Mouse (Mus musculus) frontal cortex, adult (tissue): ENCODE results near the gene Ppa1.
"Not testable (repeated sequence)": the region's sequence is repeated elsewhere in the genome, so short reads cannot be mapped to it uniquely, and the experiment has no call there.

Source experiments
- ATAC-seq: cut with Nextera tagmentation; 2 replicates; pipeline ENCODE4 v1.9.2; 2017; ENCODE audit warnings: mild to moderate bottlenecking, moderate library complexity, mixed read lengths; ENCODE audit not compliant: low TSS enrichment

Ppa1 gene

GRCm38 (mm10) chr10:61647790-61648736, at the start of gene Ppa1:
Ppa1 (plus strand) TSS chr10:61648552.
- ATAC-seq, result peak; percentile 97

DNA sequence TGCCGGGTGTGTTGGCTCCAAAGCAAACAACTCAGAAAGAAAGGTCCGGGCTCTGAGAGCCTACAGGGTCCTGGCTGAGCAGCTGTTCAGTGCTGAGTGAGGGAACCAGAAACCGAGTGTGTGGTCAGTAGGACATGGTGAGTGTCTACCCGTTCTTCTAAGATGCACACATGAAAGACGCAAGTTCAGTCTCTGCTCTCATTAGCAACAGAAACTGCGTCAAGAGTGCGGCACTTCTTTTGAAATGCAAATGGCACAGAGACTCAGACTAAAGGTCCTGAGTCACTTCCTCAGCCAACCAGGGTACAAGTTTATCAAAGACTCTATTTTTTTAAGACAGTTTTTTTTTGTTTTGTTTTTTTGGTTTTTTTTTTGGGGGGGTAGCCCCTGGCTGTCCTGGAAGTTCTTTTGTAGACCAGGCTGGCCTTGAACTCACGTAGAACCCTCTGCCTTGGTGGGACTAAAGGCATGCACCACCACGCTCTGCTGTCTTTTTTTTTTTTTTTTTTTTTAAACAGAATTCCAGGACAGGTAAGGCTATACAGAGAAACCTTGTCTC, 48.7 kb upstream of the Ppa1 start:
- ATAC-seq, result no peak

GRCm38 (mm10) chr10:61602283-61603033, 45.9 kb upstream of the Ppa1 start:
- peak; percentile 75 for ATAC-seq

GRCm38 (mm10) chr10:61604376-61605065, 43.8 kb upstream of the Ppa1 start:
- no peak for ATAC-seq

GRCm38 (mm10) chr10:61605381-61605780, 43.0 kb upstream of the Ppa1 start:
- ATAC-seq, result not testable (repeated sequence)

- ATAC-seq, result no peak; the same call in 1 of the 2 replicates
These were observed 42.5 kb upstream of the Ppa1 start for GRCm38 (mm10) chr10:61605851-61606250.

- ATAC-seq, result no peak
These were observed 40.1 kb upstream of the Ppa1 start for GRCm38 (mm10) chr10:61608233-61608632.

GRCm38 (mm10) chr10:61610650-61611235, 37.6 kb upstream of the Ppa1 start:
- no peak; the same call in 1 of the 2 replicates for ATAC-seq

DNA sequence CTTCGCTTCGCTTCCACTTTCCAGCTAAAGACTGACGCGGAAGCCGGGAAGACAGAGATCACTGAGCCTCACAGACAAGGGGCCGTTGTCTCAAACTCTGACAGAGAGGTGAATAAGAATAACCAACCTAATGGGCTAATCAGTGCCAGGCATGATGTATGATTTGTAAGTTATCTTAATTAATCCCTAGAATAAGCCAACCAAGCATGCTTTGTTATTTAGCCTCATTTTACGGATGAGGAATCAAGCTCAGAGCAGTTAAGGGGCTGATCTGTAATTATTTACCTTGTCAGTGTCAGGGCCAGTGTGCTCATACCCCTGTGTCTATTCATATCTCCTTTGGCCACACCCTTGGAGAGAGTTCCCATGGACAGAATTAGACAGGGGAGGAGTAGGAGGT, 34.0 kb upstream of the Ppa1 start:
- ATAC-seq, result no peak

DNA sequence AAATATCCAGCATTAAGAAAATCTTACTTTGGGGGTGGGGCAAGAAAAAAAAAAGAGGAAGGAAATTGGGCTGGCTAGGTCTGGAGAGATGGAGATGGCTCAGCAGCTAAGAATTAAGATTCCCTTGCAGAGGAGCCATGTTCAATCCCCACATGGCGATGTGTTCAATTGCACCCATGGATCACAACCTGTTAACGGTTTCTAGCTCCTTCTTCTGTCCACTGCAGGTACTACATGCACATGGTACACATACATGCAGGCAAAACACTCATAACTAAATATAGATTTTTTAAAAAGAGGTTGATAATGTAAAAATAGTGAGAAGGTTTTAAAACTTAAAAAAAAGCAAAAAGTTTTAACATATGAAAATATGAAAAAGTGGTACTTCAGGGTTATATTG, 29.8 kb upstream of the Ppa1 start:
- ATAC-seq, result no peak

GRCm38 (mm10) chr10:61621681-61622080, 26.7 kb upstream of the Ppa1 start:
- no peak for ATAC-seq

DNA sequence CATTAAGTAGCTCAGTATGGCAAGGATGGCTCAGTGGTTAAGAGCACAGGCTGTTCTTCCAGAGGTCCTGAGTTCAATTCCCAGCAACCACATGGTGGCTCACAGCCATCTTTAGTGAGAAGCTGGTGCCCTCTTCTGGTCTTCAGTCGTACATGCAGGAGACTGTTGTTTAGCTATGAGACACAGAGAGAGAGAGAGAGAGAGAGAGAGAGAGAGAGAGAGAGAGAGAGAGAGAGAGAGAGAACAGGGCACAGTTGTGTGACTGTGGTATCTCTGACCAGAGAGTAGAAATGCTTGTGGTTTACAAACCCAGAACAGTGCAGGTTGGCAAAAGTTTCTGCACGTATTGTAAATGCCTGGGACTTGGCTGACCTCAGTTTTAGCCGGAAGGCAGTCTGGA, 24.5 kb upstream of the Ppa1 start:
- ATAC-seq, result not testable (repeated sequence)

DNA sequence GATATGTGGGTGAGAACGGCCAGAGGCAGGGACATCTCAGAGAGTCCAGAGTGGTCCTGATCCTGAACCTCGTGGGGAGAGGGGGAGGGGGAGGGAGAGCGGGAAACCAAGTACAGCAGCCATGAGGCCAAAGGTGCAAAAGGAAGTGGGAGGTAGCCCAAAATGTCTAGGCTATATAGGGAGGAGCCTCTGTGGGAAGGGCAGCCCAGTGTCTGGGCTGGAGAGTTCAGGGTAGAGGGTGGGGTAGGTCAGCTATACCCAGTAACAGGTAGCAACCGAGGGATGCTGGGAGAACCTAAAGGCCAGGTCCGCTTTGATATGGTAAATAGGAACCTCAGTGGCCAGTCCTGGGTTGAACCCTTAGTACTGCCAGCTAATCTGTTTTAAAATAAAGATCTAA, 23.6 kb upstream of the Ppa1 start:
- no peak for ATAC-seq

- peak; percentile 81 for ATAC-seq
These were observed 22.7 kb upstream of the Ppa1 start for GRCm38 (mm10) chr10:61625381-61626257.

DNA sequence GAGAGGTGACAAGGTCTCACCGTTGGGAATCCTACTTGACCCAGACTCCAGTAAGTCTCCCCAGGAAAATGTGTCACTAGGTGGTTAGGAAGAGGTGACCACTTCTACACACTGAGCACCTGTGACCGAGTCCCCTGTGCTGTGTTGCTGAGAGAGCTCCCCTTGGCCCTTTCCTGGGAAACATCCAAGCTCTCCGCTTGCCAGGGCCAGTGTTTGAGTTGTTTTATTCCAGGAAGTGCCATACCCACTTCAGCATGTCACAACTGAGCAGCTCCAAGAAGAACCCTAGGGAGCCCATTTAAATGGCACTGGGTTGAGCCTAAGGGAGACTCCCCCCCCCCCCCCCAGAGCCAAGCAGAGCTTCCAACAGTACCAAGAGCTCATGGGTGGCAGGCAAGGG, 21.8 kb upstream of the Ppa1 start:
- ATAC-seq, result no peak

GRCm38 (mm10) chr10:61627195-61627937, 21.0 kb upstream of the Ppa1 start:
- no peak for ATAC-seq

DNA sequence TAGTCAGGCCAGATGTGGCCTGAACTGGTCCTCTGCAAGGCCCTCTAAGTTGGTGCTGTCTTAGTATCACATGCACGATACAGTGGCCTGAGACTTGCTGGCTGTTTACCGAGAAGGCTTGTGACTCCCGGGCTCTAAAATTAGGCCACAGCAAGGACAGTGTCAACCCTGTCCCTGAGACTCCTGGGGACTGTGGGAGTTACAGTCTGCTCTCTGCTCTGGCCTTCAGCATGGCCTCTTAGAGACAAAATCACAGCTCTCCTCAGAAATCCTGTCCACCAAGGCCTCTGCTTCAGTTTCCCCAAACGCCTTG, 20.5 kb upstream of the Ppa1 start:
- ATAC-seq, result no peak

DNA sequence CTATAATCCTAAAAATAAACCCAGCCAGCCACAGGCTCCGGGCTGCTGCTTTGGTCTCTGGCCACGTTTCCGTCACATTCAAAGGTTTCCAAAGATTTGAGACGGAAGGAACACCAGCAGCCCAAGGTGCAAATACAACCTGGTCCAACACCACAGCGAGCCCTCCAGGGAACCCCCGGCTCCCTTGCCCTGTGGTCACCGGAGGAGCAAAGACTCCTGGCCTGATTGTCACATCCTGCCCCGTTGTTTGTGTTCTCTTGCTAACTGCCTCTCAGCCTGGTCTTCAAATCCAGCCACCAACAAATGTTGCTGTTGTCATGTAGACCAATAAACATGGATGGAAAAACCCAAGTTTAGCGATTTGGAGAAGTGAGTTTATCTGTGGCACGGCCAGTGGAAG, 15.9 kb upstream of the Ppa1 start:
- ATAC-seq, result no peak

- ATAC-seq, result no peak
These were observed 11.3 kb upstream of the Ppa1 start for GRCm38 (mm10) chr10:61637055-61637454.

DNA sequence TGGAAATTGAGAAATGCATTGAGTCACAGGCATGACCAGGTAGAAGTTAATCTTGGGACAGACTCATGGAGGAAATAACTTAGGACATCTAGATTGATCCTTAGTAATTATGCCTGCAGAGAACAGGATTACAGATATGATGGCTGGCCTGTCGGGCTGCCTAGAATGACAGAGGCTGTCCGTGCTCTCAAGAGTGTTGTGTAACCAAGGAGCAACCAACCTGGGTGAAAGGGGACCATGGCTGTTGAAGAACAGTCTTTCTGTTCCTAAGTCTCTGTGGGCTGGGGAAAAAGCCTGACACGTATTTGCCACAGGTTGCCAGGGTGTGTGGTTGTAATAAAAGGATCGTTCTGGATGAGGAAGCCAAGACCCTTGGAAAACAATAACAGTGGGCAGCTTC, 8.0 kb upstream of the Ppa1 start:
- no peak for ATAC-seq
